Mouse (Mus musculus): Measurements from ENCODE around the gene Dusp6. TPM values are rescaled to one million over a fixed set of nuclear protein-coding genes. Genes with fewer than 3 reads are reported as not detected.

The Dusp6 gene
- polyA plus RNA-seq, 1 experiment = 98.8 TPM

DNA sequence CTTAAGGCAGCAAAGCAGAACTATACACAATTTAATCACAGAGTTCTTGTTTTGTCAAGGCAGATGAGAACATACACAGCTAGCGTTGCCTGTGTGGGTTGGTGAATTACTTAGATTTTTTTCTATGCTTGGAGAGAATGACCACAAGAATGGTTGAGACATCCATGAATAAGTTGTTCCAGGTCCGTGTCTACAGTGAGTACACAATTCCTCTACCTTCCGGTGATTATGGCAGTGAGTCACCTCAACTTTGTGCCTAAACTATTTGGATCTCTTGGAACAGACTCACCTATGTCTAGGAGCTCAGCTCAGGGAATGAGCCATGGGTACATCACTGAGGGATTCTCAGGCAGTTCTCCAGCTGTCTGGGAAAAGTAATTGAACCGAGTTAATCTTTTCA is 45.8 kb downstream of the Dusp6 start:
- H3K4me3 ChIP-seq (ENCODE audit: low read depth, low read length) = no peak overlapping the region
- H3K27ac ChIP-seq (ENCODE audit: insufficient read depth, low read depth, low read length) = no peak overlapping the region
- H3K27me3 ChIP-seq (ENCODE audit: control insufficient read depth, insufficient read depth, low read length) = no peaks in the 10 kb centered on the region
- TF ChIP-seq POLR2A (IDR thresholded peaks at IDR 0.05; ENCODE audit: low read depth, low read length) = no peak
- no peak for TF ChIP-seq CTCF (IDR thresholded peaks at IDR 0.05; ENCODE audit: extremely low read depth, insufficient read length, insufficient replicate concordance, low read depth, low read length)
- no peaks in the 10 kb centered on the region for H3K4me1 ChIP-seq (ENCODE audit: control insufficient read depth, insufficient read depth, insufficient read length, low read length)
- no peaks in the 10 kb centered on the region for H3K36me3 ChIP-seq (ENCODE audit: control insufficient read depth, insufficient read depth, low read length)
- 84% methylated on average over 4 of the region's 4 CpGs for WGBS

DNA sequence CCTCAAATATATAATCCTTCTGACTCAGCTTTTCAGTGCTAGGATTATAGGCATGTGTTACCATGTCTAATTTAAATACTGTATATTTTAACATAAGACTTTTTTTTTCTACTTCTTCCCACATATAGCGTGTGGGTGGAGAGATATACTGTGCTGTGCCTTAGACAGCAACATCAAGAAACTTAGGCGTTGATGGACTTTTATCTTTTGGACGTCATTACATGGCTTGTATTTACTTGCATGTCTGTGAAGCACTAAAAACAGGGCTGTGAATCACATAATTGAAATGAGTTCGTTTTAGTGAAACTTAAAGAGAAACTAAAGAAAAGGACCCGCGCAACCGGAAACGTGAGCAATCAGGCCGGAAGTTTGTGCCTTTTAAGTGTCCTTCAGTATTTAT is 46.6 kb downstream of the Dusp6 start:
- Histone ChIP-seq H3K4me3 (ENCODE audit: low read depth, low read length) (no peak overlapping the region), H3K36me3 (ENCODE audit: control insufficient read depth, insufficient read depth, low read length) (no peaks in the 10 kb centered on the region), H3K4me1 (ENCODE audit: control insufficient read depth, insufficient read depth, insufficient read length, low read length) (no peaks in the 10 kb centered on the region; the same call in 1 of the 2 replicates), H3K27me3 (ENCODE audit: control insufficient read depth, insufficient read depth, low read length) (no peaks in the 10 kb centered on the region; the same call in 1 of the 2 replicates), H3K27ac (ENCODE audit: insufficient read depth, low read depth, low read length) (no peak overlapping the region)
- 79% methylated on average over 9 of the region's 9 CpGs for WGBS
- TF ChIP-seq CTCF (IDR thresholded peaks at IDR 0.05; ENCODE audit: extremely low read depth, insufficient read length, insufficient replicate concordance, low read depth, low read length) (no peak), POLR2A (IDR thresholded peaks at IDR 0.05; ENCODE audit: low read depth, low read length) (no peak)

DNA sequence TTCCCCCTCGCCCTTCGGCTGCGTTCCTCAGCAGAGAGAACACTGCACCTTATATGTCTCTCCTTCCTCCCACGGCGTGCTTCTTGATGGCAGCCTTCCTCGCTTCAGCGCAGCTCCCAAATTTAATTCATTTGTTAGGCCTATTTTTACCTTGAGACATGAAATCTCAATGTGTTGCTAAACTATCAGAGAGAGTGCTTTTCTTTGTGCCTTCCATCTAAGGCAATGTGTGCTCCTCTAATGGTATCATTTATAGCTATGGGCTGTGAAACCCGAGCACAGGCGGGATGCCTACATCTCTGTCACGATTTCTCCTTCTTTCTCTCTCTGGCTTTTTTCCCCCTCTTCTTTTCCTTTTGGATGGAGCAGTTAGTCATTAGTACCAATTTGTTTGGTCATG is 47.2 kb downstream of the Dusp6 start:
- WGBS = 86% methylated on average over 10 of the region's 10 CpGs
- Histone ChIP-seq H3K36me3 (ENCODE audit: control insufficient read depth, insufficient read depth, low read length) (no peaks in the 10 kb centered on the region), H3K27me3 (ENCODE audit: control insufficient read depth, insufficient read depth, low read length) (no peaks in the 10 kb centered on the region; the same call in 1 of the 2 replicates), H3K4me3 (ENCODE audit: low read depth, low read length) (no peak overlapping the region), H3K4me1 (ENCODE audit: control insufficient read depth, insufficient read depth, insufficient read length, low read length) (no peaks in the 10 kb centered on the region; the same call in 1 of the 2 replicates), H3K27ac (ENCODE audit: insufficient read depth, low read depth, low read length) (no peak overlapping the region)
- TF ChIP-seq CTCF (IDR thresholded peaks at IDR 0.05; ENCODE audit: extremely low read depth, insufficient read length, insufficient replicate concordance, low read depth, low read length) = no peak

DNA sequence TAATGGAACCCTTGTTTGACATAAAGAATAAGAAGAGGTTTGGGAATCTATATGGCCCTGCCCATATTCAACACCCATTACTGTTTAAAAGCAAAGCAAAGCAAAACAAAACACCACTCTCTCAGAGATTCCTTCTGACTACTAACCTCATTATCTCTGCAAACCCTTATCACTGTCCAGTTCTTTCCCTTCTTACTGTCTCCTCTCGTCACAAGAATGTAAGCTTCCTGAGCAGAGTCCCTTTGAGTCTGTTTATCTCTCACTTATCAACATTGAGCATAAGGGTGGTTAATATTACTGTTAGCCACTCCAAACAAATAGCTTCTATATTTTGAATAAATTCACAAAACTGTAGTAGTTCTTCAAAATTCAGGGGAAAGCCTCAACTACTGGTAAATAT is 48.9 kb downstream of the Dusp6 start:
- Histone ChIP-seq H3K4me1 (ENCODE audit: control insufficient read depth, insufficient read depth, insufficient read length, low read length) (no peaks in the 10 kb centered on the region; the same call in 1 of the 2 replicates), H3K4me3 (ENCODE audit: low read depth, low read length) (no peak overlapping the region), H3K36me3 (ENCODE audit: control insufficient read depth, insufficient read depth, low read length) (no peaks in the 10 kb centered on the region), H3K27ac (ENCODE audit: insufficient read depth, low read depth, low read length) (no peak overlapping the region), H3K27me3 (ENCODE audit: control insufficient read depth, insufficient read depth, low read length) (no peaks in the 10 kb centered on the region; the same call in 1 of the 2 replicates)
- 59% methylated on average over 1 of the region's 1 CpGs for WGBS
- no peak for TF ChIP-seq POLR2A (IDR thresholded peaks at IDR 0.05; ENCODE audit: low read depth, low read length)
- TF ChIP-seq CTCF (IDR thresholded peaks at IDR 0.05; ENCODE audit: extremely low read depth, insufficient read length, insufficient replicate concordance, low read depth, low read length) = no peak

DNA sequence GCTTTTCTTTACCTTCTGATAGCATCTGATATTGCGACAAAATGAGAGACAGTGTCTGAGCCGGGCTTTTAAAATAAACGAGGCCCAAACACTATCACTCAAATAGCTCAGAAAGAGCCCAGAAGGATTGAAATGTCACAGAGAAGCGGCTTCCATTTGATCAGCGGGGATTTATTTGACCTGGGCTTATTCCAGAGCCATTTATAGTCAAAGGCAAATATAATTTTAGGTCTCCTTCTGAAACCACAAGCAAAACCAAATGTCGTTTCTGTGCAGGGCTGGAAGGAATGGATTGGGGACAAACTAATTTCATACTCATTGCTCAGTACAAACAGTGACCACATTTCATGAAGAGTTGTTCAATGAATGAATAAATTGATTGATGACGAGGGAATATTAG is 51.3 kb downstream of the Dusp6 start:
- no peak overlapping the region for H3K4me3 ChIP-seq (ENCODE audit: low read depth, low read length)
- TF ChIP-seq CTCF (IDR thresholded peaks at IDR 0.05; ENCODE audit: extremely low read depth, insufficient read length, insufficient replicate concordance, low read depth, low read length) (no peak), POLR2A (IDR thresholded peaks at IDR 0.05; ENCODE audit: low read depth, low read length) (no peak)
- H3K27me3 ChIP-seq (ENCODE audit: control insufficient read depth, insufficient read depth, low read length) = no peaks in the 10 kb centered on the region; the same call in 1 of the 2 replicates
- H3K36me3 ChIP-seq (ENCODE audit: control insufficient read depth, insufficient read depth, low read length) = no peaks in the 10 kb centered on the region
- no peaks in the 10 kb centered on the region; the same call in 1 of the 2 replicates for H3K4me1 ChIP-seq (ENCODE audit: control insufficient read depth, insufficient read depth, insufficient read length, low read length)
- 30% methylated on average over 7 of the region's 7 CpGs for WGBS
- no peak overlapping the region for H3K27ac ChIP-seq (ENCODE audit: insufficient read depth, low read depth, low read length)

DNA sequence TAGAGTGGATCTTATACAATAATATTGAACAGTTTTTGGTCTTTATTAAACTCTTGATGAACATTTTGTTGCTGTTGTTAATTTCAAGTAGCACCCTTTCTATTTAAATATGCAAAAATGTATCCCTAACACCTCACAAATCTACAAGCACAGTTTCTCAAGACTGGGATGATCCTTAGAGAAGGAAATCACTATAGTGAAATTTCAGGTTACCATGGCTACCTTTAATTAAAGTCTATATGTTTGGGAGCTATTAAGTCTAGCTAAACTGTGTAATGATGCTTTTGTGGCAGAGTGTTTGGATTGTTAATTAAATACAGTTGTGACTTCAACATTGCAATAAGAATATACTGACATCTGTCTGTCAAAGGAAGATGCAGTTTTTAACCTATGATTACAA is 54.0 kb downstream of the Dusp6 start:
- Histone ChIP-seq H3K4me1 (ENCODE audit: control insufficient read depth, insufficient read depth, insufficient read length, low read length) (no peaks in the 10 kb centered on the region; the same call in 1 of the 2 replicates), H3K27ac (ENCODE audit: insufficient read depth, low read depth, low read length) (no peak overlapping the region)
- TF ChIP-seq CTCF (IDR thresholded peaks at IDR 0.05; ENCODE audit: extremely low read depth, insufficient read length, insufficient replicate concordance, low read depth, low read length) (no peak), POLR2A (IDR thresholded peaks at IDR 0.05; ENCODE audit: low read depth, low read length) (no peak)

More for the DNA sequence above, 54.0 kb downstream of the Dusp6 start:
- no peaks in the 10 kb centered on the region; the same call in 1 of the 2 replicates for H3K27me3 ChIP-seq (ENCODE audit: control insufficient read depth, insufficient read depth, low read length)
- no peak overlapping the region for H3K4me3 ChIP-seq (ENCODE audit: low read depth, low read length)
- no peaks in the 10 kb centered on the region for H3K36me3 ChIP-seq (ENCODE audit: control insufficient read depth, insufficient read depth, low read length)

Other genes starting within 250 kb of the Dusp6 start
- gene Poc1b, start 156.2 kb upstream of the Dusp6 start, polyA plus RNA-seq (2012; rRNA removed) = 3.6 and 5.5 TPM in 2 replicates
- 2.6 and 3.4 TPM in 2 replicates for gene Galnt4, start 155.1 kb upstream of the Dusp6 start, polyA plus RNA-seq (2012; rRNA removed)
- gene Phxr2, start 136.9 kb upstream of the Dusp6 start, polyA plus RNA-seq (2012; rRNA removed) = not detected in 2 replicates